Mouse (Mus musculus): ENCODE data around the gene Foxs1.

DNA sequence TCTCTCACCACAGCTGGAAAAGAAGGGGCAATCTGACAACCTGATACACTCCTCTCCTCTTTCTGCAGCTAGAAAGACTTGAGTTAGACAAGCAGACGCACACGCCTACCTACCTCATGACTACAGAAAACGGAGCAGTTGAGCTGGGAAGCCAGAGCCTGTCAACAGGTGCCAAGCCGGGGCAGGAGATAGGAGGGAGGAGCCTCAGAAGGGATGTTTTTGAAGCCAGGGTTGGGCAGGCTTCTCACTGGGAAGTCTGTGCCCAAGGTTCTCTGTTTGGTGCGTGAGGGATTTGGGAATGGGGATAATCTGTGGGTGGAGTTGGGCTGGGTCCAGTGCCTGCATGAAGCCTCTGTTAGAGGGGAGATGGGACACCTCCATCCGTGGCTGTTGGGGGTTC is 21.6 kb downstream of the Foxs1 start:
- no peak for TF ChIP-seq EP300 (IDR thresholded peaks at IDR 0.05; ENCODE audit: low read depth)
- no peak for TF ChIP-seq CTCF (IDR thresholded peaks at IDR 0.05; ENCODE audit: low read depth)

Measured in liver, embryonic 14.5 days (tissue).